Mouse (Mus musculus) activated CD4-positive, CD25-positive, alpha-beta regulatory T cell (primary cell): ENCODE data around the gene Rpe65. TPM values are rescaled to one million over a fixed set of nuclear protein-coding genes. Genes with fewer than 3 reads are reported as not detected.

ENCODE experiments used
- polyA plus RNA-seq, 2 experiments: library from polyadenylated mRNA; unstranded; fragments of 100-300 nt; shearing (Covaris generic); gene quantifications; one replicate each; pipeline ENCODE4 v1.2.1; 2017

Rpe65 gene
- under 1 TPM in 1 of 2 experiments, not detected in 1; 0.18 TPM for polyA plus RNA-seq

DNA sequence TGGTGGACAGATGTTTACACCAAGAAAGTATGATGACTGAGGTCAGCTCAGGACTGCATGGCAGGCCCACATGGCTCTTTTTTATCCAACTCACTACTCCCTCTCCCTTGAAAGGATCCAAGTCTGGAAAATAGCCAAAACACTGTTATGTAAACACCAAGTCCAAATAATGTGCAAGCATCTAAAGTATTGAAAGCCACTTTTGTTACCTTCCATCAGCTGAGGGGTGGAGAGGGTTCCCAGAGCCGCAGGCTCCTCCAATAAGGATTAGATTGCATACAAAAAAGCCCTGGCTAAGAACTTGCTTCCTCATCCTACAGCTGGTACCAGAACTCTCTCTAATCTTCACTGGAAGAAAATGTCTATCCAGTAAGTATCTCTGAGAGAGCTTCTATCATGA is at the start of gene Rpe65:
TSS of gene Rpe65 (plus strand) at position 301 of the 400 bp plus-strand sequence.

Other genes starting within 250 kb of the Rpe65 start
- gene Depdc1a, start 103.7 kb upstream of the Rpe65 start, polyA plus RNA-seq, result 1 to 10 TPM; 4.3 to 6.9 TPM
- gene Wls, start 240.5 kb downstream of the Rpe65 start, polyA plus RNA-seq, result 10 to 100 TPM; 25.0 to 86.4 TPM